Mouse (Mus musculus): ENCODE results near the gene Donson.

Gene Donson

GRCm38 (mm10) chr16:91689791-91690190 lies 1.2 kb upstream of the Donson start:
- DNase-seq (ENCODE audit: low spot score in 2 of 2) = no peak

- no peak for DNase-seq (ENCODE audit: low spot score in 2 of 2)
These were observed 449 bp downstream of the Donson start for GRCm38 (mm10) chr16:91688023-91688618.

- DNase-seq (ENCODE audit: low spot score in 2 of 2) = no peak
These were observed 2.2 kb downstream of the Donson start for GRCm38 (mm10) chr16:91686369-91686768.

- DNase-seq (ENCODE audit: low spot score in 2 of 2) = no peak
These were observed 3.0 kb downstream of the Donson start for GRCm38 (mm10) chr16:91685526-91685925.

GRCm38 (mm10) chr16:91680656-91681055 lies 7.9 kb downstream of the Donson start:
- no peak for DNase-seq (ENCODE audit: low spot score in 2 of 2)

GRCm38 (mm10) chr16:91678147-91678911 lies 10.2 kb downstream of the Donson start:
- DNase-seq (ENCODE audit: low spot score in 2 of 2) = no peak

- no peak for DNase-seq (ENCODE audit: low spot score in 2 of 2)
These were observed 14.1 kb downstream of the Donson start for GRCm38 (mm10) chr16:91674500-91674899.

GRCm38 (mm10) chr16:91663795-91664194 lies 24.8 kb downstream of the Donson start:
- no peak for DNase-seq (ENCODE audit: low spot score in 2 of 2)

GRCm38 (mm10) chr16:91662336-91662735 lies 26.2 kb downstream of the Donson start:
- no peak for DNase-seq (ENCODE audit: low spot score in 2 of 2)

GRCm38 (mm10) chr16:91661397-91661796 lies 27.2 kb downstream of the Donson start:
- DNase-seq (ENCODE audit: low spot score in 2 of 2) = no peak

GRCm38 (mm10) chr16:91659798-91660197 lies 28.8 kb downstream of the Donson start:
- DNase-seq (ENCODE audit: low spot score in 2 of 2) = no peak

- DNase-seq (ENCODE audit: low spot score in 2 of 2) = no peak
These were observed 30.1 kb downstream of the Donson start for GRCm38 (mm10) chr16:91658471-91658870.

- no peak for DNase-seq (ENCODE audit: low spot score in 2 of 2)
These were observed 31.3 kb downstream of the Donson start for GRCm38 (mm10) chr16:91657285-91657684.

GRCm38 (mm10) chr16:91655285-91655684 lies 33.3 kb downstream of the Donson start:
- no peak for DNase-seq (ENCODE audit: low spot score in 2 of 2)

- no peak for DNase-seq (ENCODE audit: low spot score in 2 of 2)
These were observed 36.4 kb downstream of the Donson start for GRCm38 (mm10) chr16:91652191-91652590.

- no peak for DNase-seq (ENCODE audit: low spot score in 2 of 2)
These were observed 38.8 kb downstream of the Donson start for GRCm38 (mm10) chr16:91649781-91650180.

- DNase-seq (ENCODE audit: low spot score in 2 of 2) = no peak
These were observed 39.3 kb downstream of the Donson start for GRCm38 (mm10) chr16:91649246-91649645.

GRCm38 (mm10) chr16:91648220-91648550 lies 40.4 kb downstream of the Donson start:
- DNase-seq (ENCODE audit: low spot score in 2 of 2) = peak; percentile 49 to 57

GRCm38 (mm10) chr16:91647461-91648219 lies 40.9 kb downstream of the Donson start, which contains the start of gene Son:
Gene Son, plus strand, starts transcription at chr16:91647506.
- peak; percentile 96 to 97 for DNase-seq (ENCODE audit: low spot score in 2 of 2)

GRCm38 (mm10) chr16:91646681-91647419 lies 41.7 kb downstream of the Donson start, which contains the start of gene Gart:
Gene Gart, minus strand, starts transcription at chr16:91646952.
- peak; percentile 84 to 88 for DNase-seq (ENCODE audit: low spot score in 2 of 2)

GRCm38 (mm10) chr16:91645995-91646602 lies 42.5 kb downstream of the Donson start:
- DNase-seq (ENCODE audit: low spot score in 2 of 2) = no peak

Data from frontal cortex, postnatal 14 days (tissue).